Mouse (Mus musculus) urinary bladder, postnatal 4 days (tissue): Measurements from ENCODE around the gene Snapc5.
A peak's percentile ranks its signal among the peaks of the same experiment; 100 is the strongest.
"Not testable (repeated sequence)": the region's sequence is repeated elsewhere in the genome, so short reads cannot be mapped to it uniquely, and the experiment has no call there.

Source experiments
- DNase-seq, 2 experiments: peaks; one replicate each; pipeline ENCODE4 v3.0.0; 2021 to 2022; ENCODE audit warnings: low spot score in 2 of 2

The Snapc5 gene

DNA sequence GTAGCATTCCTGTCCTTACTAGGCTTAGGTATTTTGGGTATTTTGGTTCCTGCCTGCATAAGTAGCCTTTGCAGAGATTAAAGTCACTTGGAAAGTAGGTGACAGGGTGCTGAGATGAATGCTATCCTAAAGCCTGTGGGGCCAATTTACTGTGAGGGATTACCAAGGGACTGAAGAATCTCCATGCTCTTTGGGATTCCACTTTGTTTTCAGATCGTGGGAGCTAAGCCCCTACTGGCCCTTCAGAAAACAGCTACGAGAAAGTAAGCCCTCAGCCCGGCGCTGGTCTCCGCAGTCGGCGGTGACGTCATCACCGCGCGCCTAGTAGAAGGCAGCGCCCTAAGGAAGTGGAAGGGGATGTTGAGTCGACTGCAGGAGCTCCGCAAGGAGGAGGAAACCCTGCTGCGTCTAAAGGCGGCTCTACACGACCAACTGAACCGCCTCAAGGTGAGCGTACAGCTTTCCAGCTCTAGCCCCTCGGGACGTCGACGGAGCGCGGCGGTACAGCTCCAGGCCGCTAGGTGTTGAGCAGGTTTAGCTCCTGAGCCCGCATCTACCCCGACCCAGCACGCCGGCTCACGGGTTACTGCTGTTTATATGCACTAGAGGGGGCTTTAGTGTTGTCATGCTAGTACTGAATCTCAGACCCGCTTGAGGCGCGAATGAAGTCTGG is at the start of gene Snapc5:
TSS of gene Snapc5 (plus strand) at position 301 of the 673 bp plus-strand sequence.
- peak; percentile 88 to 92 for DNase-seq

DNA sequence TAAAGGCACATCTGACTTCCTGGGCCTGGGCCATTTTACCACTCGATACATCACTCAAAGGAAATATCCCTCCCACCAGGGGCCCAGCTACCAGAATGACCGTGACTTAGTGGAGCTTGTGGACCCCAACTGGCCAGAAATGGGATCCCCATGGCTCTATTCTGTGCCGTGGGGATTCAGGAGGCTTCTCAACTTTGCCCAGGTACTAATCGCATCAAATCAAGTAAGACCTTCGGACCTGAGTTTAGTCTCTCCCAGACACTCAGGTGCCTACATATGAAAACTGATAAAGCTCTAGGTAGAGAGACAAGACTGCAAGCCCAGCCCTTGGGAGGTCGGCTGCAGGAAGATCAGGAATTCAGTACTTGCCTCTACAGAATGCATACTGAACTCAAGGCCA is 47.5 kb upstream of the Snapc5 start:
- no peak for DNase-seq

DNA sequence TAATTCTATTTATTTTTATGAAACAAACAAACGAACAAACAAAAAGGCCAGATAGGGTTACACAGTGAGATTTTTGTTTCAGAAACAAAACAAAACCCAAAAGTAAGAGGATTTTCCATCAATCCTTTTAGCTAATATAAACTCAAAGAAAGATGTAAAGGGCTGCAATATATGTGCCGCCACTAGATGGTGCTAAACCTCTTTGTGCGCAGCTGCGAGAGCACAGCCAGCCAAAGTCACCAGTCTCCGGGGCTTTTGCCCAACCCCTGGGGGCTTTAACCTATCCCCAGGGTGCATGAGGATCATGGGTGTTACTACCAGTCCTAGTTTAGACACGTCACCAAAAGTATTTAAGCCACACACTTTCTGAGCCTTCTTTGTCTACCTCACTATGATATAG is 40.2 kb upstream of the Snapc5 start:
- not testable (repeated sequence) for DNase-seq

- DNase-seq, result no peak
Measured at GRCm38 (mm10) chr9:64139879-64140278, 39.2 kb upstream of the Snapc5 start.

- no peak for DNase-seq
Measured at GRCm38 (mm10) chr9:64156641-64157040, 22.4 kb upstream of the Snapc5 start.

GRCm38 (mm10) chr9:64160471-64160870 is 18.6 kb upstream of the Snapc5 start:
- DNase-seq, result no peak

DNA sequence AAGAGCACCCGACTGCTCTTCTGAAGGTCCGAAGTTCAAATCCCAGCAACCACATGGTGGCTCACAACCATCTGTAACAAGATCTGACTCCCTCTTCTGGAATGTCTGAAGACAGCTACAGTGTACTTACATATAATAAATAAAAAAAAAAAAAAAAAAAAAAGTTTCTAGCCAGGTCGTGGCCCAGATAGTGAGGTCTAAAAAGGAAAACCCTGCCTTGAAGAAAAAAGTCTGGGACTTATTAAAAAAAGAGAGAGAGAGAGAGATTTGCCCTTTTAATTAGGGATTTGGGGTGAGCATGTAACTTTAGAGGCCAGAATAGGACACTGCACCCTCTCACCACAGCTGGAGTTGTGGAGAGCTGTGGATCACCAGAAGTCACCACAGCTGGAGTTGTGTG is 9.1 kb upstream of the Snapc5 start:
- not testable (repeated sequence) for DNase-seq

DNA sequence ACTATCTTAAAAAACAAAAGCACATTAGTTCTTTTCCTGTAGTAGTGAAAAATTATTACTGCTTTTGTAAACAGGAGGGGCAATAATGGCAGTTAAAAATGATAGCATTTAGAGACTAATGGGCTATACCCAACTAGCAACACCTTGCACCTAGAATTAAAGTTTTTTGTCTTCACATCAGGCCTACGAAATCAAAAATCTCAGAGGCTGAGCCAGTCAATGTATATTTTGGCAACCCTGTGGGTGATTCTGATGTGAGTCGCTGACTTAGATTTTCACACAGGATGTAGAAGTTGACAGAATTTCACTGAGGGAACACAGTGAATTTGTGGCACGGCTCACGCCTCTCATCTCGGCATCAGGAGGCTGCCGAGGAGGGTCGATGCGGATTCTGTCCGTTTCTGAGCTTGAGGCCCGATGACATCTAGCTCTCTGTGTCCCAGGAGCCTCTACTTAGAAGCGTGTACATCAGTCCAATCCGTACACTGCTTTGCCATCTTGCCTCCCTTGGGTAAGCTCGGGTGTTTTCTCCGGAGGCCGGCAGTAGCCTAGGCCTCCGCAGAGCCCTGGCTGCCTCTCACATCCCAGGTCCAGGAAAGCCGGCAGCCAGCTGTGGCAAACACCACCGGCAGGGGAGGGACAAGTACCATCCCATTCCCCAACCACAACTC is 6.8 kb upstream of the Snapc5 start:
- DNase-seq, result no peak

DNA sequence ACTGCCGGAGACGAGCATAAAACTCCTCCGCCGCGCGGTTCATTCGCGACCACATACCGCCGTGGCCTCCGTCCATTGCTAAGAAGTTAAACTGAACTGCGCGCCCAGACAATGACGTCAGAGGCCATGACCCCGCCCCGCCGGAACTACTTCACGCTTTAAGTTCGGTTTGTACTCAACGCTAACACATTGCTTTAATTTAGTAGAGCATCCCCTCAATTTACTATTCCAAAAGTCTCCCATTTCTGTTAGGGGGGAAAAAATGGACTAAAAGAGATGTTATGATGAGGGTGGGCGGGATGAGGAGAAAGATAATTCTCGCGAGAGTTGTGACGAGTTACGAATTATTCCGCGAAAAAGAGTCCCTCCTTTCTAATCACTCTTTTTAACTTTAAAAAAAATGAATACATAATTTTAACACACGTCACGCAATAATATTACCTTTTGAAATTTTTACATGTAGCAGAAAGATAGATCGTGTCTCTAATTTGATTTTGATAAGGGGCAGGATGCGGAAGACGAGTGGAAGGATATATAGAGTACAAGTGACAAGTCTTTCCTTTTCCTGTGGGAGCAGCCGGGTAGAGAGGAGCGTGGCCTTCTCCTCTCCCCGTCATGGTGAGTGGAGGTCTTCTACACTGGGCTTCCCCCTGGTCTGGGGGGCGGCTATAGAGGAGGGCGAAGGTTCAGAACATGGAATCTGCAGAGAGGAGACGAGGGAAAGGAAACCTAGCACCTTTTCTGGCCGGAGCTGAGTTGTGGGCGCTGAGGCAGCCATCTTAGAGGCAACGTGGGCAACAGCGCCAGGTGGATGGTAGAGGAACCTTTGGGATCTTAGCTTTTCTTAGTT is 6.0 kb upstream of the Snapc5 start, which contains the start of the genes Zwilch and Rpl4:
TSS of gene Zwilch (minus strand) at position 289 of the 850 bp plus-strand sequence.
TSS of gene Rpl4 (plus strand) at position 560 of the 850 bp plus-strand sequence.
- peak; percentile 74 to 85 for DNase-seq

- DNase-seq, result no peak
Measured at GRCm38 (mm10) chr9:64173666-64174220, 5.3 kb upstream of the Snapc5 start.

DNA sequence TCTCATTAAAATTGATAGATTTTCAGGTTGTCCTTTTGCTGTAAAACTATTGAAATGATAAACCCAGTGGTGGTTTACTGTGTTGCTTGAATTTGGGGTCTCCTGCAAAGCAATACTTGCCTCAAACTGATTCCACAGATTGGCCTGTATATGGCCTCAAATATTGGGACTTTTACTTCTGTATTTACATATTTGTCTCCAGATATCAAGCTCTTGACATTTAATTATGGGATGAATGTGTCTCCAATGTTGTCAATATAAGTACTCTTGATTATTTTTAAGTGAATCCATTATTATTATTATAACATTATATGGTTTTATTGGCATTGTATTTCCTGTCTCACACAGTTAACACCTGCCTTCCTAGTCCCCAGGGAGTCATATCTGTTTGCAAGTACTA is 4.7 kb upstream of the Snapc5 start:
- DNase-seq, result no peak

DNA sequence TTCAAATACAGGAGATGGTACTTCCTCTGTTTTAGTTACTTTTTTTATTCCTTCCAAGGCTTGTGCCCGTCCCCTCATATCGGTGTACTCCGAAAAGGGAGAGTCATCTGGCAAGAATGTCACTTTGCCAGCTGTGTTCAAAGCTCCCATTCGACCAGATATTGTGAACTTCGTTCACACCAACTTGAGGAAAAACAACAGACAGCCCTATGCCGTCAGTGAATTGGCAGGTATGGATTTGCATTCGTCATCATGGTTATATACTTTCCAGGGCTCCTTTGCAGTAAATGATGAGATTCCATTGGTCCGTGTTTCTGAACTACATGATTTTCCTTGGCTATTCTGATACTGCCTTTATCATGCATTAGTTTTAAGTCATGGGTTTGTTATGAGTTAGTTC is 4.3 kb upstream of the Snapc5 start:
- DNase-seq, result no peak

DNA sequence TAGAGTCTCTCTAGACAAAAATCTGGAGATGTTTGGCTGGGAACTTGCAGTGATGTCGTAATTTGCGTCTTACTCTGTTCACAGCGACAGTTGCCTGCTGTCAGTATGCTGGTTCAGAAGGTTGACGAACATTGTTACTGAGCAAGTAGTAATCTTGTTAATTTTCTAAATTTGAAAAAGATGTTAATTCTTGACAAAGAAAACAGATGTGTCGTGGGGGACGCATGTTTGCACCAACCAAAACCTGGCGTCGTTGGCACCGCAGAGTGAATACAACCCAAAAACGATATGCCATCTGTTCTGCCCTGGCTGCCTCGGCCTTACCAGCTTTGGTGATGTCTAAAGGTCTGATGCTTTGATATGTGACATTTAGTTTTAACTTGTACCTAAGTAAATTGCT is 3.7 kb upstream of the Snapc5 start:
- DNase-seq, result no peak

- no peak for DNase-seq
Measured at GRCm38 (mm10) chr9:64178610-64178973, 482 bp upstream of the Snapc5 start.

DNA sequence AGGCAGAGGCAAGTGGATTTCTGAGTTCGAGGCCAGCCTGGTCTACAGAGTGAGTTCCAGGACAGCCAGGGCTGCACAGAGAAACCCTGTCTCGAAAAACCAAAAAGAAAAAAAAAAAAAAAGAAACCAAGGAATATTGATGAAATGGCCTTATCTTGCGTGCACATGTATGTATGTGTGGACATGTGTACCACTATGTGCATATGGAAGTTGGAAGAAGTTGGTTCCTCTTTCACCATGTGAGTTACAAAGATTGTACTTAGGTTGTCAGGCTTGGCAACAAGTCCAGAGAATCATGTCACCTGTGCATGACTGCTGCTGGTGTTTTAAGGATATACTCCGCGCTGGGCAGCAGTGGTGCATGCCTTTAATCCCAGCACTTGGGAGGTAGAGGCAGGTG is 4.2 kb downstream of the Snapc5 start:
- not testable (repeated sequence) for DNase-seq

GRCm38 (mm10) chr9:64184166-64184840 is 5.2 kb downstream of the Snapc5 start:
- no peak for DNase-seq

DNA sequence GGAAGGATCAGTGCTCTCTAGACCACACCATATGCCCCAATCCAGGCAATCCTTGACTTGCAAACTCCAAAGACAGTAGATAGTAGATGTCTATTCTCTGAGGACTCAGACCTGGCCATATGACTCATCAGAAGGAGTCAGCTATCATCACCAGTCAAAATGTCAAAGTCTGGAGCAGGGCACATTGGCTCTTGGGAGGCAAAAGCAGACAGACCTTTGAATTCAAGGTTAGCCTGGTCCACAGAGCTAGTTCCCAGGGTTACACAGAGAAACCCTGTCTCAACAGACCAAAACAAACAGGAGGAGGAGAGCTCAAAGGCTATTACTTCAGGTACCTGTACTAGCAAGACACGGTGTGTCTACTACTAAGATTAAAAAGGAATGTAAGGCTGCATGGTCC is 14.8 kb downstream of the Snapc5 start:
- no peak for DNase-seq

DNA sequence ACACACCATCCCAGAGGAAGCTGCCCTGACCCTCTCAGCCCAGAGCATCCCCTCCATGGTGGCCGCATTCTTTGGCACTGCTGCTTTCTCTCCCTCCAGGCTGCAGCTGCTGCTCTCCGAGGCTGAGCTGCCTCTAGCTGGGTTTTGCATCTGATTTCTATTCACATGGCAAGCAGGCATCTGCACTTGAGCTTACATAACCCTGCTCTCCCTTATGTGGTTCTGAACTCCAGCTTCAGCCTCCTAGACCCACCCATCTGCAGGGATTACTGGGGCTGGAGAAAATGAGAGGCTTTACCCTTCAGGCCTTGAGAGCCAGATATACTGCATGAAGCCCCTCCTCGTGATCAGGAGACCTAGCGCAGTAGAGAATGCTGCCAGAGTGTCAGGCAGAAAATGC is 16.5 kb downstream of the Snapc5 start:
- DNase-seq, result no peak

DNA sequence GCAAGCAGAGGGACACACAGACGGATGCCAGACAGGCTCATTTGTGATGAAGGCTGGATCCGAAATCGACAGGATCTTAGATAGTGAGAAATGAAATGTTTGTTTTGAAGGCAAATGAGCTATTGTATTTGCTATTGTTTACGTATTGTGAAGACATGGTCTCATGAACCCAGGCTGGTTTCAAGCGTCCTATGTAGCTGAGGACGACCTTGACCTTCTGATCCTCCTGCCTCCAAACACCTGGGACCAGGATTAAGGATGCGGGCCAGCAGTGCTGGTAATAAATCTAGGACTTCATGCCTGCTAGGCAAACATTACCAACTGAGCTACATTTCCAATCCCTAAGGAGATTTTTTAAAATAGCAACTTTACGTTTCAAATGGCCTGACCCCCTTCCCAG is 18.4 kb downstream of the Snapc5 start:
- no peak for DNase-seq

GRCm38 (mm10) chr9:64198068-64198762 is 19.1 kb downstream of the Snapc5 start:
- no peak for DNase-seq
